Mouse (Mus musculus) lung, postnatal 10 days (tissue): ENCODE measurements around the gene Hmcn2.

Experiments used
- DNase-seq: peaks from one replicate; pipeline ENCODE4 v3.0.0; 2021

Gene Hmcn2

DNA sequence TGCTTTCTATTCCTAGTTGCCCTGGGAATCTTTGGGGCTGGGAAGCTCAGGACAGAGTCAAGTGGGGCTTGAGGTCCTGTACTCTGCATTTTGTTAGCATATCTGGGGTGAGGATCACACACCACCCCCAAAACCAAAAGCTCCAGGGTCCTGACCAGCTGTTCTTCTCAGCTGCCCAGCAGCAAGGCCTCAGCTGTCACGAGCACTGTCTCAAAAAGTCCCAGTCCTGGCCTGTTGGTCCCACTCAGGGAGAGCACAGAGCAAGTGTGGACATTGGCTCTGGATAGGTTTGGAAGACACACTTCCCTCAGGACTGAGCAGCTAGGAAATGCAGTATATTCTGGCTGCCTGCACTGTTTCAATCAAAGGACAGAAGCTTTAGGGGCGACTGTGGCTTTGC, 176.3 kb downstream of the Hmcn2 start:
- DNase-seq = no peak

DNA sequence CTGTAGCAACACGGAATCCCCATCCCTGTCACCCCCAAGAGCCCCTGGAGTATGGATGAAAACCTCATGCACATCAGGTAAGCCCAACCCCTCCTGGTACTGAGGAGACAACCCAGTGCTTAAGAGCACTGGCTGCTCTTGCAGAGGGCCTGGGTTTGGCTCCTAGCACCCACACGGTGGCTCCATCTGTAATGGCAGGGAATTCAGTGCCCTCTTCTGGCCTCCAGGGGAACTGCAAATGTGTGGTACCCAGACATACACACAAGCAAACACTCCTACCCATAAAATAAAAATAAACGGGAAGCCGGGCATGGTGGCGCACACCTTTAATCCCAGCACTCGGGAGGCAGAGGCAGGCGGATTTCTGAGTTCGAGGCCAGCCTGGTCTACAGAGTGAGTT, 178.1 kb downstream of the Hmcn2 start:
- no peak for DNase-seq

DNA sequence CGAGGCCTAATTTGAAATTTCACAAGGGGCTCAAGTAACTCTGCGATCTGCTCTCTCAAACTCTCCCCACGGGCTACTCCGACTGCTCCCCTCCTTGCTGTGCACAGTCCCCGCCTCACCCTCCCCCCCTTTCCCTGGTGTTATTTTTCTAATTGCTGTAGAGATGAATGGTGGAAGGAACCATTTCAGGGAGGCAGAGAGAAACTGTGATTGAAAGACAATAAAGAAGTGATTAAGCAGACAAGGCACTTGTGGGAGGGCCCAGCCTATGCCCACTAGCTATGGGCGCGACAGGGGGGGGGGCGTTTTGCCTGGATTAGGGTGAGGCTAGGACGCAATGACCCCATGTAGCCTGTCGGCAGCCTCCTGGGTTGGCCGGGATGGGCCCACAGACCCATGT, 179.0 kb downstream of the Hmcn2 start:
- no peak for DNase-seq

DNA sequence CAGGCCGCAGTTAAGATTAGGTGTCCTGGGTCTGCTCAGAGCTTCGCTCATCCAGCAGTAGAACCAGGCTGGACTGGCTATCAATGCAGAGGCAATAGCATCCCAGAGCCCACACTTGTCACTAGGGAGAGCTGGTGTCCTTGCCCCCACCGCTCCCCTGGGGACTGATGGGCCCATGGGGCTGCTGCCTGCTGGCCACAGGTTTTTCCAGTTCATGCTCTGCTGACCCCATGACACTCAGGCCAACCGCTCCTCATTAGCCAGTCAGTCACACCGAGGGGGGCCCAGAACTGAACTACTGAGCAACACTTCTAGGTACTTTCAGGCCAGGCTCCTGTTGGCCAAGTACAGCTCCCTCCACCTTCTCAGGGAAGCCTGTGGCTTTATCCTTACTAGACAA, 180.1 kb downstream of the Hmcn2 start:
- no peak for DNase-seq

DNA sequence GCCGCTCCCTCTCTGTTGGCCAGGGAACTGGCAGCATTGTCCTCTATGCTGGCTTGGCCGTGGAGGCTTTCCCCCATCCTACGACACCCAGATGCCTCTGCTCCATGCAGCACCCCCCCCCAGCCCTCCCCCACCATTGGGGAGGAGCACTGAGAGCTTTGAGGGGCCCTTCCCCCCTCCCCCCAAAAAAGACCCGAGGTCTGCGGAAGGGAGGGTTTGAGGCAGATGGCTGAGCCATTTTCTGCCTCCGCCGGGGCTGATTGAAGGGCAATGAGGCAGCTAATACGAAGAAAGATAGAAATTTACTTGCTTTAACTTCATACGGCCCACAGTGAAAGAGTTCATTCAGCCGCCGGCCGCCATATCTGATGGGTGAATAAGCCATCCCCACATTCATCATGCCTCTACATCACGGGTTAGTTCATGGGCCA, 180.8 kb downstream of the Hmcn2 start:
- no peak for DNase-seq

DNA sequence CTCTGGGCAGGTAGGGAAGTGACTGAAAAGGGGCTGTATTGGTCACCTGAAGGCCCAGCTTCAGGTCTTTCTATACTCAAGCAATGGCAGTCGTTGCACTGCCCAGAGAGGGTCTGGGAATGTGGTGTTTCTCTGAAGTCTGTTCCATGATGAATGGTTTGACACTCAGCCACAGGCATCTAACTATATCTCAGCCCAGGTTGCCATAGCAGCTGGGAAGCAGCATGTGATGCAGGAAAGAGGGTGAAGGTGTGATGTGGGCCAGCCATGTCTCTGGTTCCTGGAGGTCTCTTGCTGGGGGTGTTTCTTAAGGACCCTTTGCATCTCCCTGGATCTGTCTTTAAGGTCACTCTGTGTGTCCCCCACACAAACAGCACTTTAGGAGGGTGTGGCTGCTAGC, 181.9 kb downstream of the Hmcn2 start:
- DNase-seq = no peak

DNA sequence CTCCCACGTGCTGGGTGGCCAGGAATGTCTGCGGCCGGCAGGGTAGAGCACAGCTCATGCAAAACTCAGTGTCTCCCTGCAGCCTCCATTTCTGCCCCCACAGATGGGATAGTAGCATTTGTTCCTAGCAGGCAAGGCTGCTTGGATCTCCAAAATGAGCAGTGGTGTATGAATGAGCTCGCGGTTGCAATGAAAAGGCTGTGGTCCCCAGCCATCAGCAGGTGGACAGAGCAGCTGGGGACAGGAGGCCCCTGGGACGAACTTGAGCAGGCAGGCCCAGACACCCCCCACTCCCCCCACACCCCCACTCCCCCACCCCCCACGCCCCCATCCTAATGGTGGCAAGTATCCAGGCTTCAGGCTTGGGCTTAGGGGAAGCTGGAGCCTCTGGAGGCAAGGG, 182.9 kb downstream of the Hmcn2 start:
- DNase-seq = no peak

DNA sequence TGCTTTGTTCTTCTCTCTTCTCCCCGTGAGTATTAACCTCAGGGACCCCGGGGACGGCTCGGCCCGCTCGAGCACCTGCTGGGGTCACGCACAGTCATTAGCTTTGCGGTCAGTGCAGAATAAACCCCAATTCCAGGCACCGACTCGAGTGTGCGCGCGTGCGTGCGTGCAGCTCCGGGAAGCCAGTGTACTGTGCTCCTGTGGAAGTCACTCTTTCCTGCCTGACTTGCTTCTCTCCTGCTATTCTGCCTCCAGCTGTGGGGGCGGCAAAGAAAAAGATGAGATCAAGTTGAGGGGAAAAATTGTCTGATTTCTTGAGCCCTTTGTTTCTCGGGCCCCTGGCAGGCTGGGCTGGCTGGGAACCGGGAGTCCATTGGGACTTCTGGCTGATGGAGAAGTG, 183.4 kb downstream of the Hmcn2 start:
- DNase-seq = no peak

DNA sequence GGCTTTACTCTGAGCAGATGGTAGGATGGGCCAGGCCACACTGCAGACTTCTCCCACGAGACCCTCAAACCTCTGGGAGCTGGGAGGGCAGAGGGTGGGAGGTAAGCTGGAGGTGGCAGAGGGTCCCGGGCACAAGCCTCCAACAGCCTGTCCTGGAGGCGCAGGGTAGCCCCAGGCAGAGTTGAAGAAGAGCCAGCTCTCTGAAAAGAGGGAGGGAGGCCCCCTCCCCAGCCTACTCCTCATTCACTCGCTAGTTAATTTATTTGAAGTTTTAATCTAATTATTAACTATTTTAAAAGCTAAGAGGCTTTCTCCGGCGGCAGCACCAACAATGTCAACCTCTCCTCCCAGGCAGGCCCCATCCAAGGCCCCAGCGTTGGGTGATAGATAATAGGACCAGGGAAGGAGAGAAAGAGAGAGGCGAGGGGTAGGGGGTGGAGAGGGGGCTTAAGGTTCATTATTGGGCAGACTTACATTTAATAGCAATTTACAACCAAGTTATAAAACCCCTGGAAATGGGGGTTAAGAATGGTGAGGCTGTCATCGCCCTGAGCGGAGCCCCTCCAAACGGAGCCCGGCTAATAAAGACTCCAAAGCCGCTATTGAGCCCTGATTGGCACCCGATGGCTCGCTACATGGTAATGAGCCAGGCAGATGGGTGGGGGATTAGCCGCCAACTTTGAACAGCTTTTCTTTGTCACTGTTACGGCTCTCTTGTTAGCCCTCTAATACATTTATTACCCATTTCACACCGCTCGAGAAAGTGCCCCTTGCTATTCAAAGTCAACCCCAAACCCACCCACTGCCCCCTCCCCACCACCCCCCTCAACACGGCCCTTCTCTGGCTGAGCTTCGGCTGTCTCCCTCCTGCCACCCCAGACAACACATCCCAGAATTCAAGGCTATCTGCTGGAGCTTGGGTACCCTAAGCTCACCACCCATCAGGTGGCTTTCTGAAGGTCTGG, 185.4 kb downstream of the Hmcn2 start:
- DNase-seq = no peak

DNA sequence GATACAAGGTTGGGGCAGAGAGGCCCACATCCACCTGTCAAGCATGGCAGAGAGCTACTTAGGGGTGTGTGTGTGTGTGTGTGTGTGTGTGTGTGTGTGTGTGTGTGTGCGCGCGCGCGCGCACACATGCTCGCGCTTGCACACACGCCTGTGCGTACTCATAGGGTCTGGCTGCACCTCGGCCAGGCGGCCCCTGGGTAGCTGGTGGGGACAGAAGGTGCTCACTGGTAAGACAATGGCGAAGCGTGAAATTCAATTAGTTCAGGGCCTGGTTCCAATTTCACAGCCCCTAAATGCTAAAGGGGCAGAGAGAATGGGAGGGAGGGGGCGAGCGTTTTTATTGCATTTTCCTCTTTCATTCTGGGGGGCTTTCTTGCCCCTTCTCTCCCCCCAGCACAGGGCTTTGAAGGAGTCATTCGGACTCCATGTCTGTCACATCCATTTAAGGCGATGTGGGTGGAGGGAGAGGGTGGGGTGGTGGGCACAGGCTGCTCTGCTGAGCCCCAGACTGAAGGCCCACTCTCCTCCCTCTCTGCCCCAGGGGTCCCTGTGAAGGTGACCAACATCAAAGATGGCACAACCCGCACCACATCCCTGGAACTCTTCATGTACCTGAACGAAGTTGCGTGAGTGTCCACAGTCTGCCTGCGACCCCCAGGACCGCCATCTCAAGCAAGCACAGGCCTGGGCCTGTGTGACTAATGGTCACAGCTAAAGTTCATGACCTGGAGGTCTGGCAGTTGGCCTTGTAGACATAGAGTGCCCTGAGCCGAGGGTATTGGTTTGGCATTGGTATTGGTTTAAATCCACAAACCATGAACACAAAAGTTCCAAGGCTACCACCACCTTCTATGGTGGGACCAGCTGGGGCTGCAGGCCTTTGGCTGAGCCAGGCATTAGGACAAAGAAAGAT, 186.3 kb downstream of the Hmcn2 start:
- DNase-seq = no peak

DNA sequence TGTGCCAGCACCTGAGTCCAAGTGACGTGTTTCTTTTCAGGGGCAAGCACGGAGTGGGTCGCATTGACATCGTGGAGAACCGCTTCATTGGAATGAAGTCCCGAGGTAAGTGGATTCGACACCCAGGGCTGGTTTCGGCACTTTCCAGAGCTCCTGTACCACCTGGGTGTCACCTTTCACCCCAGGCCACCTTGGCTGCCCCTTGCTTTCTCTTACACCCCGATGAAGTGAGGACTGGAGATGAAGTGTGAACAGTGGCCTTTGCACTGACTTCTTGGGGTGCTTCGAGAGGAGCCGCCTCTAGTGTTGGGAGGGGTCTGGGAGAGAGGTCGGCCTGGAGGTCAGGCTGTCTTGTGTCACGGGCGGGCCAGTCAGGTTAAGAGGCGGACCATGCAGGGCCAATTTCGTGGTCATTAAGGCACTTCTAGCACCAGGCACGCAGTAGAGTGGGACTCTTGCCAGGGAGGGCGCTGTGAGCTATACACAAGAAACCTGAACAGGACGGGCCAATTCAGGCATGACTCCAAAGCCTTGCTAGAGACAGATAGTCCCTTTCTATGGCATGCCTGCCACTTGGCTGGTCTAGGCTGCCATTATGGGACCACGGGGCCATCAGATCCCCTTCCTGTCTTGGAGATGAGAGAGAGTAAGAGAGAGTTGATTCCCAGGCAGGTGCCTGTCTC, 187.4 kb downstream of the Hmcn2 start:
- DNase-seq = peak; percentile 12

DNA sequence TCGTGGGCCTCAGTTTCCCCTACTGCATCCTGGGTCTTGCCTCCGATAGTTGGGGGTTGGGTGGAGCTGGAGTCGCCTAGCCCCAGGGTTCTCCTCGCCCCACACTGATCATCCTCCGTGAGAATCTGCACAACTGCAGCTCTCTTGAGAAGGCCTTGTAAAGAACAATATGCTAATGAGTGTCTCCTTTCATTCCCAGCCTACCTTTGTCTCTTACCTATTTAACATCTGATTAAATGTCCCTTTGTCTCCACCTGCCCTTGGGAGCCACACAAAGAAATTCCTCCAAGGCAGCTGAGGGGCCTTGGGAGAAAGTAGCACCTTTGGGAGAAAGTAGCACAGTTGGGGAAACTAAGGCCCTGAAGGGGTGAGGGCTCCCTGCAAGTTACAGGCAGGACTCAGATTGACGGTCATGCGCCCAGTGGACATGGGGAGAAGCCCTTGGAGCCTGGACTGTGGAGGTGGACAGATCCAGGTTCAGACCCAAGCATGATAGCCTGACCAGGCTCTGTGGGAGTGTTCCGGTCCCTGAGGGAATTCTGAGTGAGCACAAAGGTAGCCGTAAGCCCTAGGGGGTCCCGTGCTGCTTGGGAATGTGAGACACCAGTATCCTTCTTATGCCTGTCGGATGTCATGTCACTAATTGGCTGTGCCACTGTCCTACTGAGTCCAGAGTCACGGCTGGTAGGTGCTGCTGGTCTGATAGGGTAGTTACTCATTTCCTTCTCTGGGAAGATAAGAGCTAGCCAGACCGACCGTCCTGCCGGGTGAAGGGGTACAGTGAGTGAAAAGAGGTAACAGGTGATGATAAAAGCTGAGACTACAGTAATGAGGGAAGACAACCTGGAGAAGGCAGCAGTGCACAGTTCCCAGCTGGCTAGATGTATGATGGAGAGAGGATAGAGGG, 188.7 kb downstream of the Hmcn2 start:
- DNase-seq = no peak

DNA sequence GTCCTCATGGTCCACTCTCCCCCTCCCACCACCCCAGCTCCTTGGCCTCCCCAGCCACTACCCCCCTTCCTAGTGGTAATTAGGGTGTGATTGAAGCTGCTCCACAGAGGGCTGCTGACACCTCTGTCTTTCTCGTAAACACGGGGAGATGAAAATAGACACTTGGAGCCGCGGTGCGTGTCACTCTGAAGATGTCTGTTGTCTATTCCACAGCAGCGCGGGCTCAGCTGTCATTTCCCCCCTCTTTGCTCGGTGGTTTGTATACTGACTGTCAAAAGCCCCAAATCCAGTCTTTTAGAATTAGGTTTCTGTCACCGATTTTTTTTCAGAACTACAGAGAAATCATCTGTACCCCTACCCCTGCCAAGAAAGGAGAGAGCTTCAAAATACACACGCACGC, 191.3 kb downstream of the Hmcn2 start:
- DNase-seq = no peak

DNA sequence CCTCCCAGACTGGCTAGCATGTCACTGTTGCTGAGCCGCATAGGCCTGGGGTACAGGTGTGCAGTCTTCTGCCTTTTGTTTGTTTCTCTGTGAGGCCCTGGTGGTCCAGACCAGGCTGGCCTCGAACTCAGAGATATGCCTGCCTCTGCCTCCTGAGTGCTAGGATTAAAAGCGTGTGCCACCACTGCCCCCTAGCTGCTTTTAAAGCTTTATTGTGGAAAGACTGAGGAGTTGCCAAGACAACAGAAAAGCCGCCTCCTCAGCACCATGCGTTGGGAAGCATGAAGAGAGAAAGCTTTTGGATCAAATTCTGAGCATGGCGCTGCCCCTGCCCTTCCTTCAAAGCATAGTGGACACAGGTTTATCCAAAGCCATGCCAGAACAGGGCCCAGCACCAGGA, 194.6 kb downstream of the Hmcn2 start:
- no peak for DNase-seq
